Mouse (Mus musculus) olfactory bulb, adult 2 months (tissue): ENCODE results near the gene Tlr4. TPM values are rescaled to one million over a fixed set of nuclear protein-coding genes. Genes with fewer than 3 reads are reported as not detected.

Source experiments
- H3K27ac ChIP-seq: fragments of 200-500 bp; 2 replicates; pipeline ENCODE4 v1.5.1; 2012; ENCODE audit warnings: low read depth, low read length; ENCODE audit not compliant: insufficient read depth
- H3K4me1 ChIP-seq: fragments of 200-500 bp; 2 replicates; pipeline ENCODE4 v1.6.1; 2012; ENCODE audit warnings: low read length; ENCODE audit not compliant: control insufficient read depth, insufficient read depth
- H3K4me3 ChIP-seq: fragments of 200-500 bp; 2 replicates; pipeline ENCODE4 v1.5.1; 2012; ENCODE audit warnings: mild to moderate bottlenecking, low read depth, low read length, moderate library complexity; ENCODE audit not compliant: insufficient read depth
- CTCF ChIP-seq: fragments of 200-500 bp; IDR thresholded peaks from 2 replicates; pipeline ENCODE4 v1.5.1; 2012; ENCODE audit warnings: low read depth, mild to moderate bottlenecking, low read length, moderate library complexity; ENCODE audit not compliant: insufficient read depth
- POLR2A ChIP-seq: fragments of 200-500 bp; IDR thresholded peaks from 2 replicates; pipeline ENCODE4 v1.6.1; 2012; ENCODE audit warnings: mild to moderate bottlenecking, low read depth, low read length, moderate library complexity; ENCODE audit not compliant: insufficient read depth
- WGBS: fragments of 180-500 bp; shearing (Covaris S2); methylation state at CpG from one replicate; pipeline ENCODE4 v1.1.7; 2018; 5-methylcytosine and 5-hydroxymethylcytosine counted together
- polyA plus RNA-seq: library from polyadenylated mRNA; stranded (reverse); fragments of >200 nt; gene quantifications from 2 replicates; pipeline ENCODE4 v1.2.4, GENCODE M21; 2012; ENCODE audit warnings: low replicate concordance; ENCODE audit not compliant: missing spikeins, insufficient read depth, insufficient read length

Gene Tlr4
- polyA plus RNA-seq, 1 experiment = not detected

DNA sequence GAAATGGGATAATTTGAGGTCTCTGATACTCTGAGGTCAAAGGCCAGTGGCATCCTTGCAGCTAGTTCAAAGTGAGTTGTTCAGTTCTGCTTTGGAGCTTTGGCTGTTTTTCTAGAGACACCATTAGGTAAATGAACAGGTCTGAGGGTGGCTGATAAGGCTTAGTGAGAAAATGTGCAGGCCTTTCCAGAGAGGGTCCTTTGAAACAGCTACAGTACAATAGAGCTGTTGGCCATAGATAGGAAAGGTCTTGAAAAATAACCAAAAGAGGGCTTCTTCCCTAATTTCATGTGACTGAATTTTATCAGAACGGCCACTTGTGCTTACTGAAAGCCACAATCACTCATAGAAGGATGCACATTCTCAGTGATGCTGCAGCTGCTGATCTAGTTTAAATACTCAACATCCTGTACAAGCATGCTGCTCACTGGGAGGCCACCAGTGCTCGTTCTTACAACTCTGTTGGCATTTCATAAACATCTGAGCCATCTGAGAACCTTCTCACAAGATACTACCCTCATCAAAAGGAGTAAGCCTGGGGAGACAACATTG is 100.2 kb downstream of the Tlr4 start:
- Histone ChIP-seq H3K27ac (no peak overlapping the region), H3K4me1 (no peaks in the 10 kb centered on the region), H3K4me3 (no peak overlapping the region)
- WGBS = 70% methylated on average over 2 of the region's 2 CpGs
- TF ChIP-seq CTCF (no peak), POLR2A (no peak)

DNA sequence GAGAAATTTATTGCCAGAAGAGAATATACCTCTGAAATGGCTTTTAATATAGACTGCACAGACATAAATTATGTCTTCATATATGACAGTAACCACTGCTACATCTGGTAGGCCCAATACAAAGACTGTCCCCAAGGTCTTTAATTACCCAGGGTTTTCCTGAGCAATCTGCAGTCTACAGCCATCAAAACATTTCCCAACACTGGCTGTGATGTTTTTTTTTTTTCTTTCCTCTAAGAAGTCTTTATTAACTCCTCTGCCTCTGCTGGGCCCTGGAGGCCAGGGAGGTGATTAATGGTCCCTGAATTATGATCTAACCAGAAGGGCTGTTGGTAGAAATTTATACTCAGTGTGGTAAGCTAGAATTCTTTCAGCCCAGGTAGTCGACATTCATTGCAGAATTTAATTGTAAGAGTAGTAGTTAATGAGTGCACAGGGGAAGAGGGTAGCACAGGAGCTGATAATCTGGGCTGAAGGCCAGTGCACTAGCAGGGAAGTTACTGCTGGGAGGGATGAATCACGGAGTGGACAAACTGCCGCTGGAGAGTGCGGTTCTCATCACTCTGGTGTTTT is 111.2 kb downstream of the Tlr4 start:
- WGBS = 80% methylated on average over 4 of the region's 4 CpGs
- no peak for TF ChIP-seq CTCF
- no peak for TF ChIP-seq POLR2A
- no peak overlapping the region for H3K4me3 ChIP-seq
- H3K27ac ChIP-seq = no peak overlapping the region
- no peaks in the 10 kb centered on the region for H3K4me1 ChIP-seq

DNA sequence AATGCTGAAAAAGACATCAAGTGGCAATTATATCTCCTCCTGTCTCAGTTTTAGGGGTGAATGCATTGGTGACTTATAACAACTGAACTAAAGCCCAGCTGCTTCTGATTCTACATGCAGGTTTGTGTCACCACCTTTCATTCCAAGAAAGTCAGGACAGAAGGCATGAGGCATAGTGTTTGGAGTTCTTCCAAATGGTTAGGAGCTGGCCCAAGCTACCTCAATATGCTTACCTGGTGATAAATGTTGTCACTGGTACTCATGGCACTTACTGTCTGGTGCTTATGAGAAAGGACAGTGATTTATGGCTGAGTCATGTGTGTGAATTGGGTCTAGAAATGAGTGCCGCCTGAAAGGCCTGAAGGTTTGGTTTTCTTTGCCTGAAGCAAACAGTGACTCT is 114.5 kb downstream of the Tlr4 start:
- no peak overlapping the region for H3K27ac ChIP-seq
- WGBS = 92% methylated on average over 1 of the region's 1 CpGs
- no peak overlapping the region for H3K4me3 ChIP-seq
- TF ChIP-seq CTCF (no peak), POLR2A (no peak)
- H3K4me1 ChIP-seq = no peaks in the 10 kb centered on the region; the same call in 1 of the 2 replicates

DNA sequence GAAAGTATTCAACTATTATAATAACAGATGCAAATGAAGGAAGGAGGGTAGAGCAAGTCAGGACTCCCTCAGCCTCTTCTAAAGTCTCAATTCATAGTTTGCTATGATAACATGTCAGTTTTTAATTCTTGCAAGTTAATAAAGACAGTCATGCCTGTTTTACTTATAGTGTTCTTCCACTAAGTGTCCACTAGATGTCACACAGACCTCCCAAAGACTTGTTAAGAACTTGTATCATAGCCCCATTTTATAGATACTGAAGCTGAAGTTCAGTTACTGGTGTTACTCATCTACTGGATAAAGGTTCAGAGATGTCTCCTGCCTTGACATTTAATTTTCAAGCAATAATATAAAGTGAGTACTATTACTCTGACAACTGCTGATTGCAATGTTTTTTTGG is 116.3 kb downstream of the Tlr4 start:
- H3K27ac ChIP-seq = no peak overlapping the region
- no peak overlapping the region for H3K4me3 ChIP-seq
- H3K4me1 ChIP-seq = no peaks in the 10 kb centered on the region; the same call in 1 of the 2 replicates
- TF ChIP-seq POLR2A (no peak), CTCF (no peak)

DNA sequence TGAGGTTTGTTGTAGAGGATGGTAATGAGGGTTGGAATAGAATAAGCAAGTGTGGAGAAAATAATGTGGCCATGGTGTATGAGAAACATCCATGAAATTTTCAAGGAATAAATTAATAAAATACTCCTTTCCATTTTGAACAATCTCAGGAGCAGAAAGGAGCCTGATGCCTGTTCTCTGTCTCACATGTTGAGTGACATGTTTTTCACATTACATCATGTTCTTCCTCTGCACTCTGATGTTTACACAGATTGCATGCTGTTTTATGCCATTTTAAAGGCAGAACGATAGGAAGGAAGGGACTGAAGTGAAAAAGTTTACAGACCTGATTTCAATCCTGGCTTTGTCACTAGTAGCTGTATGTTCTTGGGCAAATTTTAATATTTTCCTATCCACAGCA is 120.3 kb downstream of the Tlr4 start:
- TF ChIP-seq POLR2A (no peak), CTCF (no peak)
- Histone ChIP-seq H3K4me1 (no peaks in the 10 kb centered on the region; the same call in 1 of the 2 replicates), H3K4me3 (no peak overlapping the region), H3K27ac (no peak overlapping the region)
- WGBS = 18% methylated on average over 1 of the region's 1 CpGs

DNA sequence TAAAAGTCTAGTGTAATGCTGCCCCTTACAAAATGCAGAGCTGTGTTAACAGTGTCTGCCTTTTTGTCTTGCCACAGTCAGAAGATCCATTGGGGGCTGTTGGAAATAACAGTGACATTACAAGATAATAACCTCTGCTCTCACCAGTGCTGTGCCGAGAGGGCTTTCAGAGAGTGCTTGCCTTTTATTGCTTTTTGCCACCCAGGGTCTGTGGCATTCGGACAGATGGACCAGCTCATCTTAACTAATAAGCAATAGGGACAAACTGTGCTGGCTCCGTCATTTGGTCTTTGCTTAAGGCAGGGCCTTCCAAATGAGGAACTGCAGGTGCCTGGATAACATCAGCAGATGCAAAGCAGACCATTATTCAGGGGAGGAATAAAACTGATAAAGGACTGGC is 147.5 kb downstream of the Tlr4 start:
- WGBS = 78% methylated on average over 3 of the region's 3 CpGs
- TF ChIP-seq CTCF (no peak), POLR2A (no peak)
- Histone ChIP-seq H3K4me3 (no peak overlapping the region), H3K4me1 (no peaks in the 10 kb centered on the region), H3K27ac (no peak overlapping the region)
